Mouse (Mus musculus): ENCODE measurements at regions not wholly inside any gene's neighbourhood (a gene's known extent, or its start where the extent isn't known, plus 50 kb on each side); places are given as distances from the start of the nearest gene placed in this dataset.

- TF ChIP-seq POLR2A (IDR thresholded peaks at IDR 0.05; ENCODE audit: control insufficient read depth, low read depth, low read length), result no peak
- TF ChIP-seq CTCF (IDR thresholded peaks at IDR 0.05; ENCODE audit: control insufficient read depth, insufficient read depth, insufficient replicate concordance, low read depth, low read length), result no peak
These were observed 393.5 kb upstream of the Spred2 start for GRCm38 (mm10) chr11:19530652-19531051.

All from testis, adult 2 months (tissue).